Mouse (Mus musculus): ENCODE results near the gene Reep6. TPM values are rescaled to one million over a fixed set of nuclear protein-coding genes. Genes with fewer than 3 reads are reported as not detected.

Gene Reep6
- total and polyA plus RNA-seq, 2 experiments from 2014 or later = 3.7 to 5.2 TPM

DNA sequence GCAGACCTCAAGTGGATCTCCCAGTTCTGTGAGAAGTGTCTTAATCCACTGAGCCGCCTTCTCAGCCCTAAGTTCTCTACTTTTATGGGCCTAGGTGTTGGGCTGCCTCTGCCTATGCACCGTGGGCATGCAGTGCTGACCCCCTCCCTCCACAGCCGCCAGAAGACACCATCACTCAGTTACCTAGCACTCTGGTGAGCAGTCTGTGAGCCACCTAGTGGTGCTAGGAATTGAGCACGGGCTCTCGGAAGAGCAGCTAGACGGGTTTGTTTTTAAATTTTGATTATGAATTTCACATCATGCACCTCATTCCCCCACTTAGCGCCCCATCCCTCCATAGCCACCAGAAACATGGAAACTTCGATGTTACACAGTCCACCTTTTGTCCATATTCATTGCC lies 41.1 kb upstream of the Reep6 start:
- Histone ChIP-seq H3K4me3 (ENCODE audit: low read length) (no peak overlapping the region), H3K36me3 (ENCODE audit: insufficient read depth, low read length) (peaks cover 21% of the 10 kb centered on the region), H3K27ac (no peak overlapping the region), H3K4me1 (ENCODE audit: insufficient read depth, low read length) (0 out of 2 replicates have a peak, but pooled peaks cover 3% of the 10 kb centered on the region), H3K9me3 (ENCODE audit: low read length) (no peaks in the 10 kb centered on the region), H3K4me2 (ENCODE audit: low read depth, low read length) (no peak overlapping the region), H3K9ac (replicated peaks; ENCODE audit: low read length) (no peak overlapping the region), H3K27me3 (ENCODE audit: insufficient read depth, low read length) (no peaks in the 10 kb centered on the region)
- no peak for DNase-seq (ENCODE audit: low spot score)
- ATAC-seq = no peak
- 59% methylated on average over 8 of the region's 8 CpGs for WGBS
- TF ChIP-seq CTCF (IDR thresholded peaks at IDR 0.05; ENCODE audit: low read depth) = peak; percentile 47

DNA sequence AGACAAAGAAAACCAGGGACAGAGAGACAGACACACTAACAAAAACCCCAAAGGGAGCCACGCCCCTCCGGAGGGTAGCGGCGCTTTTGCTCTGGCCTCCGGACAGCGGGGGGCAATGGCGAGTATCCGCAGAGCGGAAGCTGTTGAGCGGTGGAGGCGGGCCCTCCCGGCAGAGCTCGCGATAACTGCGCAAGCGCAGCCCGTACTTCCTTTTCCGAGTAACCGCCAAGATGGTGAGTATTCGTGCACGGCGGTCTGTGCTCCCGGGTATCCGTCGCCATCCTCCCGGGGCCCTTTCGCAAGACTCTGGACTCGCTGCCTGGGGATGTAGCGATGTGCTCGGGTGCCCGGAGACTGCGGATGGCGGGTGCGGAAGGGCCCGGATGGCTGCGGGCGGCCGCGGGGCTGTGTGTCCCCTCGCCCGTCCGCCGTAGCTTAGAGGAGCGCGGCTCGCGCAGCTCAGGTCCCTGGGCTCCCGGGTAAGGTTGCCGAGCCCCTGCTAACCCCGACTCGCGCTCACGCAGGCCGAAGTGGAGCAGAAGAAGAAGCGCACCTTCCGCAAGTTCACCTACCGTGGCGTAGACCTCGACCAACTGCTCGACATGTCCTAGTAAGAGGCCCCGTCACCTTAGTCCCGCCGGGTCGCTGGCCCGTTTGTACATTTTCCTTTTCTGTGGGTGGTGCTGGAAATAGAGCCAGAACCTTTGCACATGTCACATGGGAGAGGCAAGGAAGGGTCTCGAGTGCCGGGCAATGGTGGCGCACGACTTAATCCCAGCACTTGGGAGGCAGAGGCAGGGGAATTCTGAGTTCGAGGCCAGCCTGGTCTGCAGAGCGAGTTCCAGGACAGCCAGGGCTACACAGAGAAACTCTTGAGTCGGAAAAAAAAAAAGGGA lies 37.3 kb upstream of the Reep6 start, which contains the start of gene Rps15:
Gene Rps15, plus strand, starts transcription at position 203 of the 896 bp plus-strand sequence.
- under 1% methylated on average over 68 of the region's 72 CpGs for WGBS
- peak; percentile 99 for DNase-seq (ENCODE audit: low spot score)
- Histone ChIP-seq H3K9me3 (ENCODE audit: low read length) (no peaks in the 10 kb centered on the region), H3K27ac (peak within 1 kb of the TSS; percentile 96), H3K4me1 (ENCODE audit: insufficient read depth, low read length) (peaks cover 20% of the 10 kb centered on the region), H3K4me3 (ENCODE audit: low read length) (peak within 1 kb of the TSS; percentile 67), H3K36me3 (ENCODE audit: insufficient read depth, low read length) (peaks cover 15% of the 10 kb centered on the region; the same call in 1 of the 2 replicates), H3K9ac (replicated peaks; ENCODE audit: low read length) (peak within 1 kb of the TSS; percentile 94), H3K27me3 (ENCODE audit: insufficient read depth, low read length) (no peaks in the 10 kb centered on the region), H3K4me2 (ENCODE audit: low read depth, low read length) (peak within 1 kb of the TSS; percentile 95)
- ATAC-seq = peak; percentile 83
- TF ChIP-seq CTCF (IDR thresholded peaks at IDR 0.05; ENCODE audit: low read depth) = peak; percentile 68

DNA sequence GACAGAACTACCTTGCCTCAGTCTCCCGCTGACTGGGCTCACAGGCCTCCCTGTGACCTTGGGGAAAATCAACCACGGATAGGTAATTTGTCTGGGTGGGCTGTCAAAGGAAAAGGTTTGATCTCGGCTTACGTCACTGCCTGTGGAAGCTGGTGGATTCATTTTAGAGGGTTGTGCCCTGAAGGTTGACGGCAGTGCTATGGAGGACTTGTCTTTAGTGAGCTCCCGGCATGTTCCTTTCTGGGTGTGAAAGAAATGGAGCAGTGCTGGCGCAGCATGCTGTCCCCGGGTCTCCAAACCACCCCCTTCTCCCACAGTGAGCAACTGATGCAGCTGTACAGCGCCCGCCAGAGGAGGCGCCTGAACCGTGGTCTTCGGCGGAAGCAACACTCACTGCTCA lies 36.4 kb upstream of the Reep6 start:
- no peaks in the 10 kb centered on the region for H3K27me3 ChIP-seq (ENCODE audit: insufficient read depth, low read length)
- H3K27ac ChIP-seq = peak overlapping the region; percentile 96
- TF ChIP-seq CTCF (IDR thresholded peaks at IDR 0.05; ENCODE audit: low read depth) = peak; percentile 20; the same call in 1 of the 2 replicates
- H3K4me1 ChIP-seq (ENCODE audit: insufficient read depth, low read length) = peaks cover 29% of the 10 kb centered on the region
- peak overlapping the region; percentile 95 for H3K4me2 ChIP-seq (ENCODE audit: low read depth, low read length)
- H3K4me3 ChIP-seq (ENCODE audit: low read length) = peak overlapping the region; percentile 67
- H3K36me3 ChIP-seq (ENCODE audit: insufficient read depth, low read length) = peaks cover 11% of the 10 kb centered on the region; the same call in 1 of the 2 replicates
- peak overlapping the region; percentile 94 for H3K9ac ChIP-seq (replicated peaks; ENCODE audit: low read length)
- DNase-seq (ENCODE audit: low spot score) = no peak
- ATAC-seq = no peak
- H3K9me3 ChIP-seq (ENCODE audit: low read length) = no peaks in the 10 kb centered on the region
- 20% methylated on average over 14 of the region's 14 CpGs for WGBS

DNA sequence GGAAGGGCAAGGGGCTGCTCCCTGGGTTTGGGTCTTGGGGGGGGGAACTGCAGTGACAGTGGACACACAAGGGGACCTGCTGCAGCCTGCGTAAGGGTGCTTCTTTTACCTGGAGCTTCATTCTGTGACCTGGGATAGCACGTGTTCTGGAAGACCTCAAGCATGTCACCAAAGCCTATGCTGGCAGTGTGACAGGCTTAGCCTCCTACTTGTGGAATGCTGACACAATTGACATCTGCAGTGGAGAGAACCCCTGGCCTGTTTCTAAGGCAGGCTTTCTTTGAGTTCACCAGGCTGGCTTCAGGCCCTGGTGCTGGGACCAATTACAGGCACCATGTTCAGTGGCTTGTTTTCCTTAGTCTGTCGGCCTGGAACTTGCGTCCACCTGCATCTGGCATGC lies 35.4 kb upstream of the Reep6 start:
- Histone ChIP-seq H3K27me3 (ENCODE audit: insufficient read depth, low read length) (no peaks in the 10 kb centered on the region), H3K27ac (0 out of 2 replicates have a peak overlapping the region, but pooled peaks have one; percentile 6), H3K9me3 (ENCODE audit: low read length) (no peaks in the 10 kb centered on the region), H3K4me2 (ENCODE audit: low read depth, low read length) (no peak overlapping the region), H3K4me3 (ENCODE audit: low read length) (no peak overlapping the region), H3K36me3 (ENCODE audit: insufficient read depth, low read length) (peaks cover 10% of the 10 kb centered on the region; the same call in 1 of the 2 replicates), H3K4me1 (ENCODE audit: insufficient read depth, low read length) (peaks cover 31% of the 10 kb centered on the region), H3K9ac (replicated peaks; ENCODE audit: low read length) (peak overlapping the region; percentile 4; the same call in 1 of the 2 replicates)
- ATAC-seq (no peak), DNase-seq (ENCODE audit: low spot score) (no peak)
- TF ChIP-seq CTCF (IDR thresholded peaks at IDR 0.05; ENCODE audit: low read depth) = no peak
- WGBS = 70% methylated on average over 4 of the region's 4 CpGs

DNA sequence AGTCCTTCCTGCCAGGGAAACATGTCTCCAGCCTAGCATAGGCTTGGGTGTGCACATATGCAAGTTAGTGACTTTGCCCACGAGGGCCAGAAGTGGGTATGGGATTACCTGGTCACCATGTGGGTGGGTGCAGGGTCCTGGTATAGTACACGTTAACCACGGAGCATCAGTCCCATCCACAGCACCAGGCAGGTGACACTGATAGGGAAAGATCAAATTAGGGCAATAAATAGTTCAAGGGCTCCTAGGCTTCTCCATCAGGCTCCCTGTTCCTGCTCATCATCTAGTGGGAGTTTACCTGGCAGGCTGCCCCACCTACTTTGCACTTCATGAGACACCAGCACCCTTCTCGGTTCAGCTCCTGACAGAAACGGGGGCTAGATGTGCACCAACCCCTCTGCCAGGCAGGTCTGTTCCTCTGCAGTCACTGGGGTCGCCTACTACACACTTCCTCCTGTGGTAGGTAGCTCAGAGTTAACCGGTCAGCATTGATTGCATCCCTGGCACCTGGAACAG lies 34.9 kb upstream of the Reep6 start:
- peaks cover 31% of the 10 kb centered on the region for H3K4me1 ChIP-seq (ENCODE audit: insufficient read depth, low read length)
- no peak for DNase-seq (ENCODE audit: low spot score)
- H3K9ac ChIP-seq (replicated peaks; ENCODE audit: low read length) = no peak overlapping the region
- H3K4me3 ChIP-seq (ENCODE audit: low read length) = no peak overlapping the region
- peak overlapping the region; percentile 99 for H3K27ac ChIP-seq
- ATAC-seq = no peak
- H3K4me2 ChIP-seq (ENCODE audit: low read depth, low read length) = no peak overlapping the region
- 45% methylated on average over 7 of the region's 7 CpGs for WGBS
- H3K36me3 ChIP-seq (ENCODE audit: insufficient read depth, low read length) = peaks cover 10% of the 10 kb centered on the region; the same call in 1 of the 2 replicates
- H3K9me3 ChIP-seq (ENCODE audit: low read length) = no peaks in the 10 kb centered on the region
- no peaks in the 10 kb centered on the region for H3K27me3 ChIP-seq (ENCODE audit: insufficient read depth, low read length)
- no peak for TF ChIP-seq CTCF (IDR thresholded peaks at IDR 0.05; ENCODE audit: low read depth)

DNA sequence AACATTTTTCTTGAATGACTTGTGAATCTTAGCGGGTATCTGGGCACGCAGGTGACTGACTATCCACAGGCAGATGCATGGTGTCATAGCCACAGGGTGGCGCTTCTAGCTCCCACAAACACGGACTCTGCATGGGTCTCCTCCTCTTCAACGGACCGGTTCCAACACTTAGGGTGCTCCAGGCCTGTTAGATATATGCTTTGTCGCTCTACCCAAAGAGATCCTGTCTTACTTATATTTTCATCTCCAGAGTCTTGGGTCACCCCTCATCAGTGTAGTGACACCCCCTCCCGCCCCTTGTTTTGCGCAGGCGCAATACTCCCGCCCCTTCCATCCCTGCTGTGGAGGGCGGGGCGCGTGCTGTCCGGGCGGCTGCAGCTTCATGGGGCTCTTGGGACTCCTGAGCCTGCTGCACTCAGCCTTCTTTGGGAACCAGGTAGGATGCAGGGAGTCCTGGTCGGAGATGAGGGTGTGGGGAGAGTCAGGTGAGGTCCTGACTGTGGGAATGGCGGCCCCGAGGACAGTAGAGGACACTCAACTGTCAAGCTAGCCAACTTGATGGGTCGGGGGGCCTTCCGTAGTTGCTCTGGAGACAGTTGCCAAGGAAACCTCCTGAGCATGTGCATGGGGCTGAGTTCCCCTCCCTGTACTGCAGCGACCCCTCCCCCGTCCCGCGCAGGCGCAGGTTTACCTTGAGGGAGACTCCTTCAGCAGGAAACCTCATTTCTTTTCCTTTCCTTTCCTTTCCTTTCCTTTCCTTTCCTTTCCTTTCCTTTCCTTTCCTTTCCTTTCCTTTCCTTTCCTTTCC lies 33.9 kb upstream of the Reep6 start, which contains the start of gene Apc2:
Gene Apc2, plus strand, starts transcription at position 360 of the 808 bp plus-strand sequence.
- no peaks in the 10 kb centered on the region for H3K27me3 ChIP-seq (ENCODE audit: insufficient read depth, low read length)
- H3K4me1 ChIP-seq (ENCODE audit: insufficient read depth, low read length) = peaks cover 31% of the 10 kb centered on the region
- peak within 1 kb of the TSS; percentile 79 for H3K4me2 ChIP-seq (ENCODE audit: low read depth, low read length)
- peak within 1 kb of the TSS; percentile 64 for H3K9ac ChIP-seq (replicated peaks; ENCODE audit: low read length)
- DNase-seq (ENCODE audit: low spot score) = peak; percentile 94
- H3K4me3 ChIP-seq (ENCODE audit: low read length) = peak within 1 kb of the TSS; percentile 48
- H3K27ac ChIP-seq = peak within 1 kb of the TSS; percentile 99
- under 1% methylated on average over 26 of the region's 26 CpGs for WGBS
- peak; percentile 52 for ATAC-seq
- H3K9me3 ChIP-seq (ENCODE audit: low read length) = no peaks in the 10 kb centered on the region
- peaks cover 10% of the 10 kb centered on the region; the same call in 1 of the 2 replicates for H3K36me3 ChIP-seq (ENCODE audit: insufficient read depth, low read length)
- peak; percentile 78 for TF ChIP-seq CTCF (IDR thresholded peaks at IDR 0.05; ENCODE audit: low read depth)

Measured in hindbrain, postnatal 0 days (tissue).